ENCODE assay signal across 7 mouse cellular contexts in genomic region chr6:30357561-30358177, GRCm38 (mm10). TPM values are rescaled to one million over a fixed set of nuclear protein-coding genes. Genes with fewer than 3 reads are reported as not detected.
DNase-seq lines count a peak whose midpoint lies in the region; ATAC-seq lines count a peak whose summit lies in the region.

No protein-coding gene starts in this region.

- no peak overlapping the region for H3K27ac ChIP-seq in hindbrain, embryonic 14.5 days

- peak; percentile 78 for ATAC-seq in hindbrain, embryonic 14.5 days (ENCODE audit: low FRiP score)
- peak; percentile 79 for ATAC-seq in megakaryocyte-erythroid progenitor cell, adult 5-6 weeks (replicated peaks; ENCODE audit: low FRiP score, low TSS enrichment, poor library complexity, severe bottlenecking)

- WGBS in hindbrain, embryonic 14.5 days = 21% methylated on average over 9 of the region's 9 CpGs

- no peaks in the 10 kb centered on the region for H3K4me1 ChIP-seq in hindbrain, embryonic 14.5 days (replicated peaks; ENCODE audit: control insufficient read depth, insufficient read depth, low read length)

- peak; percentile 86 for DNase-seq in R1 (ENCODE audit: low read depth, low spot score)
- DNase-seq in cerebellum, adult 11-12 months = peak; percentile 54
- peak; percentile 86 for DNase-seq in forelimb bud, embryonic 11.5 days (ENCODE audit: low read depth, low spot score)
- peak; percentile 89 for DNase-seq in hindbrain, embryonic 14.5 days (ENCODE audit: low spot score)
- peak; percentile 32 to 66 for DNase-seq in left cerebral cortex, adult 8-10 months (ENCODE audit: low spot score in 2 of 2)
- peak; percentile 83 for DNase-seq in right cerebral cortex, postnatal 4 days

- H3K4me2 ChIP-seq in hindbrain, embryonic 14.5 days (replicated peaks) = no peak overlapping the region

- no peak overlapping the region for H3K9ac ChIP-seq in hindbrain, embryonic 14.5 days

- H3K27me3 ChIP-seq in hindbrain, embryonic 14.5 days (ENCODE audit: control insufficient read depth, insufficient read depth, low read length) = no peaks in the 10 kb centered on the region

- no peaks in the 10 kb centered on the region; the same call in 1 of the 2 replicates for H3K36me3 ChIP-seq in hindbrain, embryonic 14.5 days (replicated peaks; ENCODE audit: control insufficient read depth, insufficient read depth)

- no peaks in the 10 kb centered on the region for H3K9me3 ChIP-seq in hindbrain, embryonic 14.5 days (ENCODE audit: control insufficient read depth, low read length)

- no peak overlapping the region for H3K4me3 ChIP-seq in hindbrain, embryonic 14.5 days (replicated peaks; ENCODE audit: low read length)

RNA-seq across cellular contexts. Expression of gene Zc3hc1, which starts 33.2 kb away (rescaled TPM):
- polyA plus RNA-seq in hindbrain, embryonic 14.5 days (2014; fragmentation: Nextera tagmentation; extraction: Ambion mirVana) = 62.5 and 65.3 TPM in 2 replicates
- total RNA-seq in left cerebral cortex, adult 8-10 months (2022) = 10 to 100 TPM; 25.5 to 30.3 (median 26.7) TPM
- 28.3 and 46.1 TPM in 2 replicates for total RNA-seq in megakaryocyte-erythroid progenitor cell, adult 5-6 weeks (2014; fragmentation: Nextera tagmentation)
- total RNA-seq in megakaryocyte-erythroid progenitor cell, adult 5-6 weeks (2017) = 41.6 and 50.0 TPM in 2 replicates

RNA-seq across cellular contexts. Expression of gene Klhdc10, which starts 44.0 kb away (rescaled TPM):
- 51.1 and 63.1 TPM in 2 replicates for polyA plus RNA-seq in hindbrain, embryonic 14.5 days (2014; fragmentation: Nextera tagmentation; extraction: Ambion mirVana)
- total RNA-seq in left cerebral cortex, adult 8-10 months (2022) = 100 to 1,000 TPM in 1 of 4 experiments, 10 to 100 TPM in 3; 86.0 to 101 (median 90.6) TPM
- total RNA-seq in megakaryocyte-erythroid progenitor cell, adult 5-6 weeks (2014; fragmentation: Nextera tagmentation) = 27.3 and 29.0 TPM in 2 replicates
- total RNA-seq in megakaryocyte-erythroid progenitor cell, adult 5-6 weeks (2017) = 45.0 and 48.6 TPM in 2 replicates

RNA-seq across cellular contexts. Expression of gene Ube2h, which starts 53.3 kb away (rescaled TPM):
- 68.2 and 69.4 TPM in 2 replicates for polyA plus RNA-seq in hindbrain, embryonic 14.5 days (2014; fragmentation: Nextera tagmentation; extraction: Ambion mirVana)
- 10 to 100 TPM; 85.2 to 87.7 (median 87.5) TPM for total RNA-seq in left cerebral cortex, adult 8-10 months (2022)
- 6.0 and 8.5 TPM in 2 replicates for total RNA-seq in megakaryocyte-erythroid progenitor cell, adult 5-6 weeks (2014; fragmentation: Nextera tagmentation)
- total RNA-seq in megakaryocyte-erythroid progenitor cell, adult 5-6 weeks (2017) = 8.7 and 8.9 TPM in 2 replicates

Comparison
In these comparisons a context has a peak if more than half of its experiments do, and no peak if none do; other contexts are left out.
1. RNA of gene Ube2h, which starts 53.3 kb away (total RNA-seq): 85.2 to 87.7 TPM in left cerebral cortex, adult 8-10 months; 6.0 to 8.9 TPM in megakaryocyte-erythroid progenitor cell, adult 5-6 weeks; every median in the first group is over 4 times any median in the second.
2. Peak in every context shown above with its lines, with median percentiles within 50 percentile points of each other: DNase-seq.